Mouse (Mus musculus): Measurements from ENCODE around the gene Naga. TPM values are rescaled to one million over a fixed set of nuclear protein-coding genes. Genes with fewer than 3 reads are reported as not detected.

The Naga gene
- total and polyA plus RNA-seq, 3 experiments, result 17.7 to 28.2 (median 18.7) TPM

DNA sequence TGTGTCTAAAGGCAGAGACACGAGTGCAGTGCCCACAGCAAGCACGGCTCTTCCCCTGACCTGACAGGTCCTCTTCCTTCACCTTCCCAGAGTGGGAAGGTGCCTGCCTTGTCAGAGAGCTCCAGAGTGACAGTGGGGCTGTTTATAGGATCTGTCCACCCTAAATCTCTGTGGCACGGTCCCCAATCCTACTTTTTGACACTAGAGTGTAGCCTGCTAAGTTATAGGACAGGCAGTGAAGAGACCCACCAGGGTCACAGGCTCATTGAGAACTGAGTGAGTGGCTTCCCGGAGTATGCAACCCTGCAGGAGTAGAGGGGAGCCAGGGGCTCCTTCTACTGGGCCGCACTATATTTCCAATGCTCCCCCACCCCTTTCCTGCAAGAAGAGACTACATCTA is 39.0 kb upstream of the Naga start:
- no peak for TF ChIP-seq ZNF384 (IDR thresholded peaks at IDR 0.05; ENCODE audit: low read depth, low read length)
- TF ChIP-seq PAX5 (IDR thresholded peaks at IDR 0.05; ENCODE audit: low read length), result no peak
- no peak for TF ChIP-seq POLR2A (IDR thresholded peaks at IDR 0.05; ENCODE audit: low read depth, low read length)
- no peak for TF ChIP-seq MAX (IDR thresholded peaks at IDR 0.05; ENCODE audit: low read length)
- TF ChIP-seq MAFK (IDR thresholded peaks at IDR 0.05; ENCODE audit: insufficient replicate concordance, low read length), result no peak
- TF ChIP-seq CHD1 (IDR thresholded peaks at IDR 0.05; ENCODE audit: low read depth, low read length), result no peak
- no peak for TF ChIP-seq E2F4 (IDR thresholded peaks at IDR 0.05; ENCODE audit: insufficient replicate concordance, low read depth, low read length)
- TF ChIP-seq MYC (IDR thresholded peaks at IDR 0.05; ENCODE audit: low read depth, low read length), result no peak
- no peak for TF ChIP-seq IRF4 (IDR thresholded peaks at IDR 0.05; ENCODE audit: low read depth, low read length)
- no peak for TF ChIP-seq BHLHE40 (IDR thresholded peaks at IDR 0.05; ENCODE audit: low read depth, low read length)
- TF ChIP-seq SIN3A (IDR thresholded peaks at IDR 0.05; ENCODE audit: low read length), result no peak
- TF ChIP-seq POLR2AphosphoS2 (IDR thresholded peaks at IDR 0.05; ENCODE audit: low read depth, low read length), result no peak
- TF ChIP-seq EP300 (IDR thresholded peaks at IDR 0.05; ENCODE audit: low read length), result no peak
- TF ChIP-seq ZMIZ1 (IDR thresholded peaks at IDR 0.05; ENCODE audit: low read depth, low read length), result no peak
- no peak for TF ChIP-seq GABPA (IDR thresholded peaks at IDR 0.05; ENCODE audit: insufficient replicate concordance, low read depth, low read length)
- TF ChIP-seq ZC3H11A (IDR thresholded peaks at IDR 0.05; ENCODE audit: low read depth, low read length), result no peak
- TF ChIP-seq NELFE (IDR thresholded peaks at IDR 0.05; ENCODE audit: low read depth, low read length), result no peak
- no peak for TF ChIP-seq ETS1 (conservative IDR thresholded peaks at IDR 0.05; ENCODE audit: low read depth, low read length)
- no peak for TF ChIP-seq HCFC1 (IDR thresholded peaks at IDR 0.05; ENCODE audit: low read depth, low read length)
- Histone ChIP-seq H3K79me2 (replicated peaks; ENCODE audit: control insufficient read depth, extremely low read depth, insufficient read depth, poor library complexity, severe bottlenecking) (no peaks in the 10 kb centered on the region), H3K9me3 (replicated peaks; ENCODE audit: low read length) (no peaks in the 10 kb centered on the region), H3K27ac (ENCODE audit: insufficient read depth, low read depth) (no peak overlapping the region), H3K4me2 (ENCODE audit: insufficient read depth, low read depth, poor library complexity, severe bottlenecking) (no peak overlapping the region), H3K9ac (ENCODE audit: insufficient read depth, low read depth) (no peak overlapping the region), H3K4me3 (replicated peaks in 1 of 3; ENCODE audit: low read depth in 2 of 3, low read length in 2 of 3, poor library complexity in 1 of 3) (no peak overlapping the region), H3K27me3 (replicated peaks) (peaks cover 90% of the 10 kb centered on the region), H3K4me1 (ENCODE audit: control insufficient read depth in 1 of 2, insufficient read depth in 2 of 2) (peaks cover 6 to 13% of the 10 kb centered on the region in 2 experiments), H3K36me3 (replicated peaks in 1 of 2; ENCODE audit: control insufficient read depth in 1 of 2, insufficient read depth in 1 of 2, low read length in 1 of 2) (no peaks in the 10 kb centered on the region)
- dilution Hi-C loops (cut with MboI; ENCODE audit: extremely low pct_ligation_motif_present, extremely low pct_unique_long_range_greater_than_20kb, low sequenced_read_pairs), result no loop called here
- no peak for DNase-seq (ENCODE audit: extremely low read depth)
- in situ Hi-C loops (cut with MboI; ENCODE audit: low pct_ligation_motif_present, low pct_unique_long_range_greater_than_20kb, low sequenced_read_pairs), result no loop called here

GRCm38 (mm10) chr15:82376393-82377138 is 37.8 kb upstream of the Naga start:
- TF ChIP-seq JUND (conservative IDR thresholded peaks at IDR 0.05; ENCODE audit: low read depth, low read length) (no peak), MAFK (IDR thresholded peaks at IDR 0.05; ENCODE audit: insufficient replicate concordance, low read length) (no peak), BHLHE40 (IDR thresholded peaks at IDR 0.05; ENCODE audit: low read depth, low read length) (no peak), CHD2 (IDR thresholded peaks at IDR 0.05; ENCODE audit: low read length) (no peak), ETS1 (conservative IDR thresholded peaks at IDR 0.05; ENCODE audit: low read depth, low read length) (no peak), ZNF384 (IDR thresholded peaks at IDR 0.05; ENCODE audit: low read depth, low read length) (no peak), UBTF (IDR thresholded peaks at IDR 0.05; ENCODE audit: low read depth, low read length) (no peak), TCF12 (IDR thresholded peaks at IDR 0.05; ENCODE audit: low read depth, low read length) (no peak), JUN (IDR thresholded peaks at IDR 0.05; ENCODE audit: insufficient read depth, low read depth, low read length) (no peak), E2F4 (IDR thresholded peaks at IDR 0.05; ENCODE audit: insufficient replicate concordance, low read depth, low read length) (no peak), USF1 (IDR thresholded peaks at IDR 0.05; ENCODE audit: low read depth, low read length) (no peak), USF2 (conservative IDR thresholded peaks at IDR 0.05; ENCODE audit: low read depth, low read length) (no peak), IRF4 (IDR thresholded peaks at IDR 0.05; ENCODE audit: low read depth, low read length) (no peak), MXI1 (IDR thresholded peaks at IDR 0.05; ENCODE audit: low read depth, low read length) (no peak)
- H3K36me3 ChIP-seq (replicated peaks in 1 of 2; ENCODE audit: control insufficient read depth in 1 of 2, insufficient read depth in 1 of 2, low read length in 1 of 2), result no peaks in the 10 kb centered on the region
- H3K4me2 ChIP-seq (ENCODE audit: insufficient read depth, low read depth, poor library complexity, severe bottlenecking), result no peak overlapping the region
- DNase-seq (ENCODE audit: extremely low read depth), result no peak
- H3K4me1 ChIP-seq (ENCODE audit: control insufficient read depth in 1 of 2, insufficient read depth in 2 of 2), result peaks cover 6 to 18% of the 10 kb centered on the region in 2 experiments
- H3K27ac ChIP-seq (ENCODE audit: insufficient read depth, low read depth), result no peak overlapping the region
- no peaks in the 10 kb centered on the region for H3K79me2 ChIP-seq (replicated peaks; ENCODE audit: control insufficient read depth, extremely low read depth, insufficient read depth, poor library complexity, severe bottlenecking)
- H3K9ac ChIP-seq (ENCODE audit: insufficient read depth, low read depth), result no peak overlapping the region
- peaks cover 84% of the 10 kb centered on the region for H3K27me3 ChIP-seq (replicated peaks)
- in situ Hi-C loops (cut with MboI; ENCODE audit: low pct_ligation_motif_present, low pct_unique_long_range_greater_than_20kb, low sequenced_read_pairs) (no loop called here), dilution Hi-C loops (cut with MboI; ENCODE audit: extremely low pct_ligation_motif_present, extremely low pct_unique_long_range_greater_than_20kb, low sequenced_read_pairs) (no loop called here)
- H3K9me3 ChIP-seq (replicated peaks; ENCODE audit: low read length), result no peaks in the 10 kb centered on the region
- H3K4me3 ChIP-seq (replicated peaks in 1 of 3; ENCODE audit: low read depth in 2 of 3, low read length in 2 of 3, poor library complexity in 1 of 3), result no peak overlapping the region
